32 mouse cellular contexts compared by ENCODE assay signal in genomic region chr9:55195876-55196275, GRCm38 (mm10).
"Had no signal": no experiment of that assay in that cellular context is flagged by ENCODE, and none has a peak within 500 bp of the region (broad histone marks: within the 10 kb centered on the region; RNA-seq: fewer than 3 reads in every experiment).

No protein-coding gene starts in this region.

- H3K9me3 ChIP-seq: heart, embryonic 10.5 days; heart, embryonic 12.5 days; heart, embryonic 13.5 days; heart, embryonic 15.5 days; hindbrain, embryonic 10.5 days; hindbrain, embryonic 12.5 days; hindbrain, embryonic 13.5 days; hindbrain, embryonic 15.5 days; intestine, embryonic 15.5 days; kidney, embryonic 15.5 days had no signal

- H3K27me3 ChIP-seq: heart, embryonic 12.5 days; heart, embryonic 13.5 days; heart, embryonic 15.5 days; hindbrain, embryonic 12.5 days; hindbrain, embryonic 13.5 days; hindbrain, embryonic 15.5 days; intestine, embryonic 15.5 days; kidney, embryonic 15.5 days had no signal

- H3K27ac ChIP-seq: heart, adult 2 months; heart, embryonic 10.5 days; heart, embryonic 13.5 days; heart, embryonic 15.5 days; hindbrain, embryonic 10.5 days; hindbrain, embryonic 12.5 days; hindbrain, embryonic 13.5 days; hindbrain, embryonic 14.5 days; hindbrain, embryonic 15.5 days; hindbrain, postnatal 0 days; intestine, embryonic 15.5 days; kidney, embryonic 15.5 days; kidney, postnatal 0 days; layer of hippocampus, adult 2 months had no signal

- H3K9ac ChIP-seq: heart, embryonic 12.5 days; heart, embryonic 13.5 days; heart, embryonic 15.5 days; hindbrain, embryonic 12.5 days; hindbrain, embryonic 13.5 days; hindbrain, embryonic 14.5 days; hindbrain, embryonic 15.5 days; intestine, embryonic 15.5 days; kidney, embryonic 15.5 days had no signal

- H3K4me1 ChIP-seq: heart, embryonic 10.5 days; hindbrain, embryonic 10.5 days; hindbrain, embryonic 12.5 days; hindbrain, embryonic 13.5 days; hindbrain, embryonic 15.5 days; intestine, embryonic 15.5 days; kidney, embryonic 15.5 days had no signal

- H3K4me3 ChIP-seq: heart, adult 2 months; heart, embryonic 10.5 days; heart, embryonic 12.5 days; heart, embryonic 13.5 days; heart, embryonic 15.5 days; hindbrain, embryonic 10.5 days; hindbrain, embryonic 12.5 days; hindbrain, embryonic 13.5 days; hindbrain, embryonic 15.5 days; intestine, embryonic 15.5 days; kidney, embryonic 15.5 days; layer of hippocampus, adult 2 months had no signal

- H3K4me2 ChIP-seq: heart, embryonic 11.5 days; heart, embryonic 12.5 days; heart, embryonic 13.5 days; heart, embryonic 15.5 days; hindbrain, embryonic 12.5 days; hindbrain, embryonic 13.5 days; hindbrain, embryonic 14.5 days; hindbrain, embryonic 15.5 days; intestine, embryonic 15.5 days; kidney, embryonic 15.5 days had no signal

- ATAC-seq: hindbrain, embryonic 16.5 days; hindbrain, postnatal 0 days; inflammation-experienced regulatory T-cells, adult 6 months; intestine, embryonic 15.5 days; intestine, embryonic 16.5 days; intestine, postnatal 0 days had no signal

- DNase-seq: heart, adult 18-20 months; heart, adult 2 months; heart, postnatal 10 days; heart, postnatal 14 days; heart, postnatal 36 days; heart, postnatal 4 days; kidney, adult 11 months; kidney, postnatal 10 days; kidney, postnatal 14 days; kidney, postnatal 25 days; kidney, postnatal 4 days; layer of hippocampus, adult 9-11 months; layer of hippocampus, postnatal 36 days had no signal
